Mouse (Mus musculus) mouse embryonic stem cell (cell line): ENCODE measurements around the gene Fnip1.
"Not testable (repeated sequence)": the region's sequence is repeated elsewhere in the genome, so short reads cannot be mapped to it uniquely, and the experiment has no call there.

Experiments used
- in situ Hi-C, 2 experiments: fragments of 300-500 bp; cut with MboI; formaldehyde crosslinking; loops; 1 replicate in 1 of 2; 3 replicates in 1 of 2; pipeline ENCODE4 v1.14.3; 2019 to 2020; ENCODE audit warnings: low sequenced_read_pairs in 2 of 2, low pct_unique_long_range_greater_than_20kb in 1 of 2, mixed read lengths in 1 of 2; ENCODE audit not compliant: unreplicated experiment in 1 of 2

Fnip1 gene

GRCm38 (mm10) chr11:54437823-54438337 lies at the start of gene Fnip1:
Gene Fnip1 (plus strand): TSS chr11:54438199.
- in situ Hi-C loops = no loop called here

GRCm38 (mm10) chr11:54390386-54390785 lies 47.6 kb upstream of the Fnip1 start:
- in situ Hi-C loops = no loop called here

GRCm38 (mm10) chr11:54391326-54391725 lies 46.7 kb upstream of the Fnip1 start:
- in situ Hi-C loops = no loop called here

- in situ Hi-C loops = no loop called here
Observed at GRCm38 (mm10) chr11:54396686-54397085, 41.3 kb upstream of the Fnip1 start.

- in situ Hi-C loops = no loop called here
Observed at GRCm38 (mm10) chr11:54398058-54398457, 39.9 kb upstream of the Fnip1 start.

- in situ Hi-C loops = not testable (repeated sequence)
Observed at GRCm38 (mm10) chr11:54400803-54401202, 37.2 kb upstream of the Fnip1 start.

GRCm38 (mm10) chr11:54404885-54405284 lies 33.1 kb upstream of the Fnip1 start:
- in situ Hi-C loops = no loop called here

GRCm38 (mm10) chr11:54406930-54407546 lies 31.0 kb upstream of the Fnip1 start:
- in situ Hi-C loops = no loop called here

- in situ Hi-C loops = no loop called here
Observed at GRCm38 (mm10) chr11:54410612-54411011, 27.4 kb upstream of the Fnip1 start.

GRCm38 (mm10) chr11:54413017-54413416 lies 25.0 kb upstream of the Fnip1 start:
- in situ Hi-C loops = no loop called here

- in situ Hi-C loops = no loop called here
Observed at GRCm38 (mm10) chr11:54423007-54423406, 15.0 kb upstream of the Fnip1 start.

GRCm38 (mm10) chr11:54426267-54426666 lies 11.7 kb upstream of the Fnip1 start:
- in situ Hi-C loops = no loop called here

GRCm38 (mm10) chr11:54427138-54427537 lies 10.9 kb upstream of the Fnip1 start:
- in situ Hi-C loops = no loop called here

- in situ Hi-C loops = no loop called here
Observed at GRCm38 (mm10) chr11:54427695-54428352, 10.2 kb upstream of the Fnip1 start.

- in situ Hi-C loops = no loop called here
Observed at GRCm38 (mm10) chr11:54429224-54429623, 8.8 kb upstream of the Fnip1 start.

- in situ Hi-C loops = no loop called here
Observed at GRCm38 (mm10) chr11:54435797-54436196, 2.2 kb upstream of the Fnip1 start.

GRCm38 (mm10) chr11:54437310-54437822 lies 633 bp upstream of the Fnip1 start:
- in situ Hi-C loops = no loop called here

- in situ Hi-C loops = no loop called here
Observed at GRCm38 (mm10) chr11:54438366-54438781, 375 bp downstream of the Fnip1 start.

- in situ Hi-C loops = no loop called here
Observed at GRCm38 (mm10) chr11:54438991-54439690, 1.1 kb downstream of the Fnip1 start.
